Mouse (Mus musculus): Measurements from ENCODE around the gene Olfr1393.

Gene Olfr1393

GRCm38 (mm10) chr11:49247255-49247654 lies 30.8 kb upstream of the Olfr1393 start:
- Histone ChIP-seq H3K36me3 (ENCODE audit: control insufficient read depth, insufficient read depth, low read length, poor library complexity, severe bottlenecking) (no peaks in the 10 kb centered on the region; the same call in 1 of the 2 replicates), H3K27me3 (ENCODE audit: control insufficient read depth, insufficient read depth, low read length, poor library complexity, severe bottlenecking) (no peaks in the 10 kb centered on the region)
- peak; percentile 50 for DNase-seq (ENCODE audit: low read depth, low spot score)

DNA sequence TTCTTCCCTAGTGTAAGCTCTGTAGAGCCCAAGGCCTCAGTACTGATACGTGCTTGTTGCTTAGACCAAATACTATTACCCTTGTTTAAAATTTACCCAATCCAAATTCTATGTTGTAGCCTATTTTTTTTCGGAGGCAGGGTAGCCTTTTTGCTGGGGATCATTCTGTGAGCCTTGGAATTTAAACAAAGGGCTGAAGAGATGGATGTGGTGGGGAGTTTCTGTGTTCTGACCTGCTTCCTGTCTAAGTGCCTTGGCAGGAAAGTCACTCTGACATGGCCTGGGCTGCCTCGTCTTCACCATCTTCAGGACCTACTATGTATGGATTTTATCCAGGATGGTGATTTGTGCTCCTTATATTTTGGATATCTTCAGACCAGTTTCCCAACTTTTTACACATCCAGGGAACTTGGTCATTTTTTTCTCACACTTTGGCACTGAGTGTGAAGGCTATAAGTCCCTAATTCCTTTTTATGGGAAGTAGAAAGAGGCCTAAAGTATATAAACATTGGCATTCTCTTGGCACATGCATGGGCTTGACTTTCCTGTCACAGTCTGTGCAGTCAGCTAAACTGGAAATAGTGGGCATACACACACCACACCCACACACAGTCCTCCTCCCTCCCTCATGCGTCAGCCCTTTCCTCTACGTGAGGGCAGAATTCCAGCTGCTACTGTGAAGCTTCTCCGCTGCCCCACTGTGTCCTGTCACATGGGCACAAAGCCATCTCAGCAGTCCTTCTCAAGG lies 29.7 kb upstream of the Olfr1393 start:
- DNase-seq (ENCODE audit: low read depth, low spot score), result peak; percentile 37
- H3K27me3 ChIP-seq (ENCODE audit: control insufficient read depth, insufficient read depth, low read length, poor library complexity, severe bottlenecking), result no peaks in the 10 kb centered on the region
- H3K36me3 ChIP-seq (ENCODE audit: control insufficient read depth, insufficient read depth, low read length, poor library complexity, severe bottlenecking), result peaks cover 2% of the 10 kb centered on the region; the same call in 1 of the 2 replicates

- H3K27me3 ChIP-seq (ENCODE audit: control insufficient read depth, insufficient read depth, low read length, poor library complexity, severe bottlenecking), result no peaks in the 10 kb centered on the region
- DNase-seq (ENCODE audit: low read depth, low spot score), result peak; percentile 26
- peaks cover 2% of the 10 kb centered on the region; the same call in 1 of the 2 replicates for H3K36me3 ChIP-seq (ENCODE audit: control insufficient read depth, insufficient read depth, low read length, poor library complexity, severe bottlenecking)
These were observed 29.0 kb upstream of the Olfr1393 start for GRCm38 (mm10) chr11:49248974-49249700.

GRCm38 (mm10) chr11:49249811-49250421 lies 28.2 kb upstream of the Olfr1393 start:
- Histone ChIP-seq H3K36me3 (ENCODE audit: control insufficient read depth, insufficient read depth, low read length, poor library complexity, severe bottlenecking) (peaks cover 8% of the 10 kb centered on the region), H3K27me3 (ENCODE audit: control insufficient read depth, insufficient read depth, low read length, poor library complexity, severe bottlenecking) (no peaks in the 10 kb centered on the region)
- DNase-seq (ENCODE audit: low read depth, low spot score), result peak; percentile 92

DNA sequence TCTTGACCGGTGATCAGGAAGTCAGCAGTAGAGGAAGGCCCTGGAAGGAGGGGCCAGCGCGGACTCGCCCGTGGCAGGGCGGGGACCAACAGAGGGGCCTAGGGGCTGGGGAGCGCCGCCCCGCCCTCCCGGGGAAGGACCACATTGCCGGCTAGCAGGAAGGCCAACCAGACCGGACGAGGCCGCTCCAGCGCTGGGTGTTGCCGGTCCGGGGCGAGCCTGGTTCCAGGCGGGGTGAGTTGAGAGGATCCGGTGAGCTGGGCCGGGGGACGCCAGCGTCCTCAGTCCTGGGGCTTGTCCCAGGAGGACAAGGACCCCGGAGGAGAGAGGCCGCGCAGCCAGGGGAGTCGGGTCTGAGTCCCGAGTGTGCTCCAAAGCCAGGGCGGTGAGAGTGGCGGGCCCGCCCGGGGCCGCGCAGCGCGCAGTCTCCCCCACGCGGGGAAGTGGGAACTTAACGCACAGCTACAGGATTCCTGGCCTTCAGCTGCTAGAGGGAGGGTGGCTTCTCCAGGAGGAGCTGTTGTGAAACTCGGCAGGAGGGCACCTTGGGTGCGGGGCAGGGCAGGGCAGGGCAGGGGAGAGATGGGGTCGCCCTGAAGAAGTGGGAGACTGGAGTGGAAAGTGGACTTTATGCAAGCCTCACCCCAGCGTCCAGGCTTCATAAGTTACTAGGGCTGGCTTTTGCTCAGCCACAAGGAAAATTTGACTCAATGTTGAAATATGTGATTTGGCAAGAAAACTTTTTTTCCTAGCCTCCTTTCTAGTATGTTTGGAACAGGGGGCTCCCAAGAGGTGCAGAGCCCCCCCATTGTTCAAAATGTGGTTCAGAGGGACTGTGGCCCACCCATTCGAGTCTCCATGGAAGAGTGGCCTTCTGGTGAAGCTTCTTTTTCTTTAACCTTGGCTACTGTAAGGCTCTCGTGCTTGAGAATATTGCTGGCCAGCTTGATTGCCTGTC lies 27.4 kb upstream of the Olfr1393 start:
- peaks cover 9% of the 10 kb centered on the region for H3K36me3 ChIP-seq (ENCODE audit: control insufficient read depth, insufficient read depth, low read length, poor library complexity, severe bottlenecking)
- DNase-seq (ENCODE audit: low read depth, low spot score), result peak; percentile 74
- no peaks in the 10 kb centered on the region for H3K27me3 ChIP-seq (ENCODE audit: control insufficient read depth, insufficient read depth, low read length, poor library complexity, severe bottlenecking)

DNA sequence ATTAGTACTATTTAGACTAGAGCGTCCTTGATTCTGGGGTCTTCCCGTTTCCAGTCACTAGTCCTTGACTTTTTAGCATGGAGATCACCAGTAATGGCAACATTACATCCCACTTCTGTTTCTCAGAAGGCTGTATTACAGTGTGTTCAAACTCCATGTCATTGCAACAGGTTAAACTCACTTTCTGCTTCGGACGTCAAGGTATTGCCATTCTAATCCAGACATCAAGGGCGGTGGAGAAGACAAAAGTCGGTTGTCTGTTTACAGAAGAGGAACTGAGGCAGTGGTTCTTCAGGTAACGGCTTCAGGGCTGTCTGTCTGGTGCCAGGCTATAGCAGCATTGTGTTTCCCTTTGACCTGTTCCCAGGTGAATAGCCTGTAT lies 26.7 kb upstream of the Olfr1393 start:
- DNase-seq (ENCODE audit: low read depth, low spot score), result peak; percentile 35
- H3K27me3 ChIP-seq (ENCODE audit: control insufficient read depth, insufficient read depth, low read length, poor library complexity, severe bottlenecking), result no peaks in the 10 kb centered on the region

GRCm38 (mm10) chr11:49252048-49252447 lies 26.1 kb upstream of the Olfr1393 start:
- Histone ChIP-seq H3K27me3 (ENCODE audit: control insufficient read depth, insufficient read depth, low read length, poor library complexity, severe bottlenecking) (no peaks in the 10 kb centered on the region), H3K36me3 (ENCODE audit: control insufficient read depth, insufficient read depth, low read length, poor library complexity, severe bottlenecking) (peaks cover 12% of the 10 kb centered on the region)
- DNase-seq (ENCODE audit: low read depth, low spot score), result no peak

More for the DNA sequence above, 26.7 kb upstream of the Olfr1393 start:
- H3K36me3 ChIP-seq (ENCODE audit: control insufficient read depth, insufficient read depth, low read length, poor library complexity, severe bottlenecking), result peaks cover 12% of the 10 kb centered on the region

DNA sequence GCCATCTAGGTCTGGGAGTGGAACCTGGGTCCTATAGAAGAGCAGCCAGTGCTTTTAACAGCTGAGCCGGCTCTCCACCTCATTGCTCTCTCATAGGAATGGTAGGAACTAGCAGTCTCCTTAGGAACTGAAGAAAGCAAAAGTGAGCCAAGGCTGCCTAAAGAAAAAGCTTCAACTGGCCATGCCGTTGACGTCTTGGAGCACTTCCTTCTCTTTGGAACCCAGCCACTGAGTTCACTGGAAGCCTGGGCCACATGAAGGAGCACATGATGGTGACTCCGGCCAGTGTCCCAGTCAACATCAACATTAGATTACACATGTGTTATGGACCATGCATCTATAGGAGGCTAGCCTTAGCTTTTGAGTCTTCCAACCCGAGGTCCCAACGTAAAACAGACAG lies 25.1 kb upstream of the Olfr1393 start:
- Histone ChIP-seq H3K27me3 (ENCODE audit: control insufficient read depth, insufficient read depth, low read length, poor library complexity, severe bottlenecking) (no peaks in the 10 kb centered on the region), H3K36me3 (ENCODE audit: control insufficient read depth, insufficient read depth, low read length, poor library complexity, severe bottlenecking) (peaks cover 14% of the 10 kb centered on the region)
- no peak for DNase-seq (ENCODE audit: low read depth, low spot score)

- DNase-seq (ENCODE audit: low read depth, low spot score), result no peak
- Histone ChIP-seq H3K27me3 (ENCODE audit: control insufficient read depth, insufficient read depth, low read length, poor library complexity, severe bottlenecking) (no peaks in the 10 kb centered on the region), H3K36me3 (ENCODE audit: control insufficient read depth, insufficient read depth, low read length, poor library complexity, severe bottlenecking) (peaks cover 32% of the 10 kb centered on the region)
These were observed 18.8 kb upstream of the Olfr1393 start for GRCm38 (mm10) chr11:49259296-49259695.

DNA sequence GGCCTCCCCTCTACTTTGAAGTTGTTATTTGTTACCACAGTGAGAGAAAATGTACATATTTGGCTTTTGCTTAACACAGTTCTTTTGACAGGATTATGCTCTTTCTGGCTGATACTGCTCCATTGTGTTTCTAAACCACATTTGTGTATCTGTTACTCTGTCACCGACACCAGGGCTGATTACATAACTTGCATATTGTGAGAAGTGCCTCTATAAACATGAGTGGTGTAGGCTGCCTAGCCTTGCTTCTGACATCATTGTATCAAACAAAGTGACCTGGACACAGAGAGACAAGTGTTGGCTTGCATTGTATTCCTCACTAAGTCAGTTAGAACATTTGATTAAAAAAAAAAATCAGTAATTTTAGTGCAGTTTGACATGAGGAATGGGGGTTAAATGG lies 18.3 kb upstream of the Olfr1393 start:
- peaks cover 27% of the 10 kb centered on the region for H3K36me3 ChIP-seq (ENCODE audit: control insufficient read depth, insufficient read depth, low read length, poor library complexity, severe bottlenecking)
- no peaks in the 10 kb centered on the region for H3K27me3 ChIP-seq (ENCODE audit: control insufficient read depth, insufficient read depth, low read length, poor library complexity, severe bottlenecking)
- DNase-seq (ENCODE audit: low read depth, low spot score), result no peak

- H3K36me3 ChIP-seq (ENCODE audit: control insufficient read depth, insufficient read depth, low read length, poor library complexity, severe bottlenecking), result peaks cover 26% of the 10 kb centered on the region
- DNase-seq (ENCODE audit: low read depth, low spot score), result no peak
- no peaks in the 10 kb centered on the region for H3K27me3 ChIP-seq (ENCODE audit: control insufficient read depth, insufficient read depth, low read length, poor library complexity, severe bottlenecking)
These were observed 17.3 kb upstream of the Olfr1393 start for GRCm38 (mm10) chr11:49260598-49261312.

GRCm38 (mm10) chr11:49261313-49261855 lies 16.7 kb upstream of the Olfr1393 start:
- DNase-seq (ENCODE audit: low read depth, low spot score), result no peak
- peaks cover 23% of the 10 kb centered on the region for H3K36me3 ChIP-seq (ENCODE audit: control insufficient read depth, insufficient read depth, low read length, poor library complexity, severe bottlenecking)
- no peaks in the 10 kb centered on the region for H3K27me3 ChIP-seq (ENCODE audit: control insufficient read depth, insufficient read depth, low read length, poor library complexity, severe bottlenecking)

DNA sequence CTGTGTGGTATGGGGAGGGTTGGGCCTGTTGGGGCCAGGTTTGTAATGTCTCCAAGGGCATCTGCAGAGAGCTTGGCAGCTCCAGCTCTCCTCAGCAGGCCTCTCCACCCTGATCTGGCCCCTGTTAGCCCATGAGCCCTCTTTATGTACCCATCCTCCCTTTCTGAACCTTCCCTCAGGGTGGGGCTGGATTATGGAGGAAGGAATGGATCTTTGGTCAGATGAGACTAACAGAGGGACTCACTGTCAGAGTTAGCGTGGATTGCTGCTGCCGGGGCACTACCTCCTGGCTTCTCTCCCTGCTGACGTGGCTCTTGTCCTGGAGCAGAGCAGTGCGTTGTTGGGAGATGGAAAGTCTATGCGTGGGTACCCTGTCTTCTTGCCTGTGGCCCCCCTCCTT lies 15.8 kb upstream of the Olfr1393 start:
- no peaks in the 10 kb centered on the region for H3K27me3 ChIP-seq (ENCODE audit: control insufficient read depth, insufficient read depth, low read length, poor library complexity, severe bottlenecking)
- DNase-seq (ENCODE audit: low read depth, low spot score), result no peak
- H3K36me3 ChIP-seq (ENCODE audit: control insufficient read depth, insufficient read depth, low read length, poor library complexity, severe bottlenecking), result peaks cover 21% of the 10 kb centered on the region

All from splenic B cell, adult 2 months (primary cell).